Mouse (Mus musculus): ENCODE measurements around the gene G6pc3.

The G6pc3 gene

GRCm38 (mm10) chr11:102190848-102191247 lies 1.4 kb downstream of the G6pc3 start:
- no peak for DNase-seq

DNA sequence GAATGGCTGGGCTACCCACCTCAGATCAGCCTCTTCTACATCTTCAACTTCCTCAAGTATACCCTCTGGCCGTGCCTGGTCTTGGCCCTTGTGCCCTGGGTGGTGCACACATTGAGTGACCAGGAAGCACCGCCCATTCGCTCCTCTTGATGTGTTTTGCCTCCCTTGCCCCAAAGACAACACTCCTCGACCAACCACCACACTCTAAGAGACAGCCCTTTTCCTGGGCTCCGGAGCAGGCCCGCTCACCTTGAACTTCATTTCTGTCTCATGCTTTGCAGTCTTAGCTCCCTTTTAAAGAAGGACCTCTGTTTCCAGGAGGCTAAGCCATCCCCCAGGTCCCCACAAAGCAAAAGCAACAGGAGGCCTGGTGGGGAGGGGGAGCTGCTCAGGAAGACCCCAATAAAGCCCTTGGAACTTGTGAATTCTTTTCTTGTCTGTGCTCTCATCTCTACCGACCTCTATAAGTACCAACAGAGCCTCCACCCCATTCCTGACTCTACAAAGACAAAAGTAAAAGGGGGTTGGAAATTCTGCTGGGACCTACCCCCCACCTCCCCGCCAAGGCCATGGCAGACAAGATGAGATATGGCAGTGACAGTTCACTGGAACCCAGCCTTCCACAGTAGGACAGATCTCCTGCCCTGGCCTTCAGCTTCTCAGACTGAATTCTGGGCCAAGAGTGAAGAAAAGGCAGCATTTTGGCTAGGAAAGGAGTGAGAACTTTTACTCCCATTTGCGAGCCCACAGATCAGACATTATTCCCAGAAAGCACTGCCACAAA lies 4.4 kb downstream of the G6pc3 start:
- DNase-seq: no peak

GRCm38 (mm10) chr11:102196018-102196797 lies 6.8 kb downstream of the G6pc3 start:
- DNase-seq: no peak

DNA sequence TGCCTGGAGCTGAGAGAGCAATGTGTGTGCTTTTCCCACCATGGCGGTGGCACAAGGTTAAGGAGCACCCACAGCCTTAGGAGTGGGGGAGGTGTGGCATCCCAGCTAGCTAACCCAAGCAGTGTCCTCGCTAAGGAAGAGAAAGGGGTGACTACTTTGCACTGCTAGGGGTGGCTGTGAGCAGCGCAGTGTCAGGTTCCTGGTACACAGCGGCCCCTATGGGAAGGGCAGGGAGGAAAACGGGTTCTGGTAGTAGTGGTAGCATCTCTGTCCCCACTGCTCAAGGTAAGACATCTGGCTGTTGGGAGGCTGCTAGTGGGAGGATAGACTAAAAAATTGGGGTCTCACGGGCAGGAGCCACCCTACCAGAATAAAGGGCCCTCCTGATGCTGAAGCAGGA lies 8.8 kb downstream of the G6pc3 start:
- DNase-seq: no peak

DNA sequence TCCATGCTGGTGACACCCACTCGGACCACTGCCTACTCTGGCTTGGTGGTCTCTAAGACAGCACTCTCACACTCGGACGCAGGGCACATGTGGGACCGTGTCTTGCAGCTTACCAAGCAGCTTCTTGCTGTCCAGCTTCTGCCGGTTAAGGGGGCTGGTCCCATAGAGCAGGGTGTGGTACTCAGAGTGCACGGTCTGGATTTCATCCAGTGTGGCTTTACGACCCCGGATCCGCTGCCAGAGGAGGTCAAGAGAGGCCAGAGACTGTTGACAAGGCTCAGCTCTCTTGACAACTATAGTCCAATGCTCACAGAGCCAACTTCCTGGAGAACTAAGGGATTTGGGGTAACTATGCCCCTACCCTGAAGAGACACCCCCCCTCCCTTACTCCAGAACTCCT lies 10.4 kb downstream of the G6pc3 start:
- no peak for DNase-seq

DNA sequence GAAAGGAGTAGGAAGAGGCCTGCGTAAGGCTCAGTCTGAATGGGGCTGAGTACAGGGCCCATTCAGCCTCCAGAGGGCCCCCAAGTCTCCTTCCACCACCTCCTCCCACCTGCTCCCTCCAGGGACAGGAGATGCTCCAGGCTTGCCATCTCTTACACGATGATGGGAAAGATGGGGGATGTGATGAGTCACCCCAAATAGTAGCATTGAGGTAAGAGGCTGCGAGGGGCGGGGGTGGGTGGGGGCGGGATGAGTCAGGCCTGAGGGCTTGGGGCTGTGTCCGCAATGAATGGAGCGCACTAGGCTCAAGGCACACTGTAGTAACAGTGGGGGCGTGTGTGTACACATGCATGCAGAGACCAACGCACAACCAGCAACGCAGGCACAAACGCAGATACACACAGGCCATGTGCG lies 12.0 kb downstream of the G6pc3 start:
- no peak for DNase-seq

DNA sequence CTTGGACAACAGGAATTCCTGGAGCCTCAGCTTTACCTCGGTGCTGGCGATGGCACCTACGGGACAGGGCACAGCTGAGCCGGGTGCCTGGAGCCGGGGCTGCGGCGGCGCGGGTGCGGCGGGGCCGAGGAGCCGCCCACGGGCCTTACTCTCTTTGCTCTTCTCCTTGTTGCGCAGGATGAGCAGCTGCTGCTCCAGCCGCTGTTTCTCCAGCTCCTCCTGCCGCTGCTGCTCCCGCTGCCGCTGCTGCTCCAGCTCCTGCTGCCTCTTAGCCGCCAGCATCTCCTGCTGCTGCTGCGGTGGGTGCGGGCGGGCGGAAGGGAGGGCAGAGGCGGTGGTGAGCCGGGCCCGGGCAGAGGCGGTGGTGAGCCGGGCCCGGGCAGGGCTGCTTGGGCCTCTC lies 17.1 kb downstream of the G6pc3 start:
- DNase-seq: no peak

- DNase-seq: no peak
Observed at GRCm38 (mm10) chr11:102207825-102208777, 18.7 kb downstream of the G6pc3 start.

- DNase-seq: no peak
Observed at GRCm38 (mm10) chr11:102208846-102209245, 19.4 kb downstream of the G6pc3 start.

DNA sequence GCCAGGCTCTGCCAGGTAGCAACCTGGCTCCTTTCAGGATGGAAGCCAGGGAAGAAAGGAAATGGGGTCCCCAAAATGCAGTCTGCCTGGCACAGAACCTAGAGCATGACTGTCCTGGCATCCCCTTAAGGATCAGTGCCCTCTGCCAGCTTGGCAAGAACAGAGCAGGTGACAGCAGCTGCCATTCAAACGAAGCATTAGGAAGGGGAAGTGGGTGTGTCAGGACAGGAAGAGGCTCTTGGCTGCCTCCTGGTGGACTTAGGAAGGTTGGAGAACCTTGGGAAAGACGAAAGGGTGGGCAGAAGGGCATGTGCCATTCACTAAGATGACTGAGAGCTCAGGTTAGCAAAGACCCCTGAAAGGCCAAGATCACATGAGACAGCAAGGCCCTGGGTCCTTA lies 20.3 kb downstream of the G6pc3 start:
- peak; percentile 71 for DNase-seq

DNA sequence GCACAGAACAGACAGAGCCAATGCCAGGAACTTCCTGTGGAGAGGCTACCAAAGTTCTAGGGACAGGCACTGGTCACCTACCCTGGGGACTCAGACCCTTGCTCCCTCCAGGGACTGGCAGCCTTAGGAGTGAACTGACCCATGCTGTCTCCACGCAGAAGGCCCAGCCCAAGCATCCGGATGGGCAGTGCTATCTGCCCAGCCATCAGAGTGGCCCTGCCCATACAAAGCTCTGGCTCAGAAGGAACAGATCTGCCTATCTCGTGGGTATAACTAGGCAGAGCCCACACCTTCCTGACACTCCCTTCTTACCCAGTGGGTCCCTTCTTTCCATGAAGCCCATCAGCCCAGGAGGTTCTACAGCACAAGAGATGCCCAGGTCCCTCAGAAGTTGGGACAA lies 20.8 kb downstream of the G6pc3 start:
- DNase-seq: no peak

GRCm38 (mm10) chr11:102211011-102211410 lies 21.6 kb downstream of the G6pc3 start:
- no peak for DNase-seq

- peak; percentile 51 for DNase-seq
Observed at GRCm38 (mm10) chr11:102211936-102212341, 22.5 kb downstream of the G6pc3 start.

DNA sequence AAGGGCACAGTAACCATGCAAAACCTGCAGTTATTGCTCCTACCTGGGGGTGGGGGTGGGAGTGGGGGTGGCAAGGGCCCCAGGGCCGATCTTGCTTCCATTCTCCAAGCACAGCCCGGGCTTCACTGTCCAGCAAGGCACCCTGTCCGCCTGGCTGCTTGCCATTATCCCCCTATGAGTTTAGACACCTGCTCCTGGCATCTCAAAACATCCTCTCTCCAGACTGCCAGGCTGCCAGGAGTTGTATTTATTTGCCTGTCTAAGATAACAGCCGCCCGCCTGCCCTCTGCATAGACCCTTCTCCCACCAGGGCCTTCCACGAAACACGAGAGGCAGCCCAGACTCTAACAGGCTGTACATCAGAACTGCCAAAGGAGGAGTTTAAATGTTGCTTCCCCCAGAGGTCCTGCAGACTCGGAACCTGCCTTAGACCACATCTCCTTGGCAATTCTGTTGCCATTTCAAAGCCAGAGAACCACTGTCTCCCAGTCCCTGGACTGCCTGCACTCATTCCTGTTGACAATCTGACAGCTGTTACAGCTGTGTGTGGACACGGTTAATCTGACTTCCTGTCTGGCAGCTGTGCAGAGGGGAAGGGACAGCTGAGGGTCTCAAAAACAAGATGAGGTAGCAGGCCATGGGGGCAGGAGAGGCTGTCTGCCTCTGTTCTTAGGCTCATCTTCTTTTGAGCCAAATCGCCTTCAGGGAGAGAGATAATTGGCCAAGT lies 25.2 kb downstream of the G6pc3 start:
- peak; percentile 50 for DNase-seq

DNA sequence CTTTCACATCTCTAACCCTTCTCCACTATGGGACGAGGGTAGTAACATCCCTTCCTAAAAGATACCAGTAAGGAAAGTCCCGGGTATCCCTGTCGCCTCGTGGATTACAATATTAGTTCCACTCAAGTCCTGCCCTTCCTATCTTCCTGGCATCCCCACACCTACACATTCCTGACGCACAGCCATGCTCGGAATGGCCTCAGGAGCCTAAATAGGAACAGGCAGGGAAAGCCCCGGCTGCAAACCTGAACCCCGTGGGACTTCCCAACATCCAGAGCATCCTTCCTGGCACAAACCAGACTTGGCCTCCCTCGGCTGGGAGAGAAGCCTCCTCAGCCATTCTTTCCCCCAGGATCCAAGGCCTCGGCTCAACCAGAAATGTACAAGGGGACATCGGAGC lies 26.1 kb downstream of the G6pc3 start:
- no peak for DNase-seq

- peak; percentile 50 for DNase-seq
Observed at GRCm38 (mm10) chr11:102216056-102216885, 26.9 kb downstream of the G6pc3 start.

GRCm38 (mm10) chr11:102216886-102217240 lies 27.4 kb downstream of the G6pc3 start:
- DNase-seq: no peak

- peak; percentile 55 for DNase-seq
Observed at GRCm38 (mm10) chr11:102217396-102217795, 28.0 kb downstream of the G6pc3 start.

- DNase-seq: no peak
Observed at GRCm38 (mm10) chr11:102217876-102218430, 28.5 kb downstream of the G6pc3 start.

DNA sequence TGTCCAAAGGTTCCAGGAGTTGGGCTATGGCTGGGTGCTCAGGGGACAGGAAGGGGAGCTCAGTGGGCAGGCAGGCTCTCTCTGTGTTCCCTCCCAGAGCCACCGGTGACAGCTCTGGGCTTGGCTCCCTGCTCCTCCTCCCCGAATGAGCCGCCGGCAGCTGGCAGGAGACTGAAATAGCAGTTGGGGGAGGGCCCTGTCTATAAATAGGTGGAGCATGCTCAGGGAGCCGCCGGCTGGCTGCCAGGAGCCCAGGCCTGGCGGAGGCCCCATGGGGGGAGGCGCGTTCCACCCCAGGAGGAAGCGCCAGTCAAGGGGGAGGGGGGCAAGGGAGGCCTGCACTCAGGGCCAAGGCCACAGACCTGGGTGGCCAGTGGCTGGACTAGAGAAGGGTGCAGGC lies 29.4 kb downstream of the G6pc3 start:
- peak; percentile 92 for DNase-seq
